Mouse (Mus musculus) myocyte (in vitro differentiated cells): ENCODE data around the gene Slc25a41. TPM values are rescaled to one million over a fixed set of nuclear protein-coding genes. Genes with fewer than 3 reads are reported as not detected.

Source experiments
- H3K27me3 ChIP-seq: one replicate; pipeline ENCODE4 v1.6.1; 2011; ENCODE audit not compliant: control insufficient read depth, insufficient read depth, insufficient read length
- H3K36me3 ChIP-seq: one replicate; pipeline ENCODE4 v1.6.1; 2011; ENCODE audit not compliant: control insufficient read depth, insufficient read depth
- H3K4me2 ChIP-seq: one replicate; pipeline ENCODE4 v1.6.1; 2011; ENCODE audit warnings: low read depth, control low read depth
- H3K4me3 ChIP-seq: one replicate; pipeline ENCODE4 v1.5.1; 2011; ENCODE audit warnings: mild to moderate bottlenecking, control low read depth, moderate library complexity
- H3K79me2 ChIP-seq: one replicate; pipeline ENCODE4 v1.6.1; 2011; ENCODE audit not compliant: control insufficient read depth, insufficient read depth
- H3ac ChIP-seq: one replicate; pipeline ENCODE4 v1.6.1; 2011; ENCODE audit not compliant: control insufficient read depth, insufficient read length
- CEBPB ChIP-seq: IDR thresholded peaks from 2 replicates; pipeline ENCODE4 v1.6.1; 2011; ENCODE audit warnings: mild to moderate bottlenecking, moderate library complexity; ENCODE audit not compliant: poor library complexity, insufficient read depth, severe bottlenecking
- E2F4 ChIP-seq: IDR thresholded peaks from one replicate; pipeline ENCODE4 v1.6.1; 2011; ENCODE audit warnings: mild to moderate bottlenecking, control low read depth, moderate library complexity; ENCODE audit not compliant: insufficient read depth
- MAX ChIP-seq: IDR thresholded peaks from one replicate; pipeline ENCODE4 v1.6.1; 2011; ENCODE audit warnings: low read depth, mild to moderate bottlenecking, control low read depth
- MYOD1 ChIP-seq, 3 experiments: IDR thresholded peaks; one replicate each; pipeline ENCODE4 v1.6.1; 2011; ENCODE audit warnings: control low read depth in 2 of 3, low read depth in 2 of 3, mild to moderate bottlenecking in 2 of 3, moderate library complexity in 1 of 3; ENCODE audit not compliant: insufficient read length in 2 of 3, control insufficient read depth in 1 of 3
- MYOG ChIP-seq, 3 experiments: IDR thresholded peaks; one replicate each; pipeline ENCODE4 v1.6.1; 2011; ENCODE audit warnings: control low read depth in 2 of 3, low read depth in 2 of 3, mild to moderate bottlenecking in 2 of 3; ENCODE audit not compliant: insufficient read length in 2 of 3, control insufficient read depth in 1 of 3, insufficient read depth in 1 of 3
- POLR2A ChIP-seq: IDR thresholded peaks from one replicate; pipeline ENCODE4 v1.6.1; 2011; ENCODE audit warnings: low read depth, mild to moderate bottlenecking, control low read depth, moderate library complexity; ENCODE audit not compliant: insufficient read length
- POLR2AphosphoS2 ChIP-seq: IDR thresholded peaks from one replicate; pipeline ENCODE4 v1.6.1; 2011; ENCODE audit warnings: low read depth, control low read depth; ENCODE audit not compliant: insufficient read length
- REST ChIP-seq: IDR thresholded peaks from one replicate; pipeline ENCODE4 v1.6.1; 2011; ENCODE audit warnings: mild to moderate bottlenecking, control low read depth, moderate library complexity; ENCODE audit not compliant: insufficient read depth, insufficient read length
- SRF ChIP-seq: IDR thresholded peaks from one replicate; pipeline ENCODE4 v1.6.1; 2011; ENCODE audit warnings: low read depth; ENCODE audit not compliant: control insufficient read depth, insufficient read length
- TCF12 ChIP-seq: IDR thresholded peaks from one replicate; pipeline ENCODE4 v1.6.1; 2011; ENCODE audit warnings: mild to moderate bottlenecking, control low read depth; ENCODE audit not compliant: poor library complexity, insufficient read depth, severe bottlenecking
- TCF3 ChIP-seq: IDR thresholded peaks from one replicate; pipeline ENCODE4 v1.6.1; 2011; ENCODE audit warnings: low read depth, control low read depth; ENCODE audit not compliant: insufficient read length
- USF1 ChIP-seq: IDR thresholded peaks from one replicate; pipeline ENCODE4 v1.6.1; 2011; ENCODE audit warnings: low read depth, mild to moderate bottlenecking, control low read depth, moderate library complexity
- polyA plus RNA-seq: library from polyadenylated mRNA; unstranded; fragments of >200 nt; fragmentation: generic; extraction: Trizol; gene quantifications from one replicate; pipeline ENCODE4 v1.2.1, GENCODE M21; 2012; ENCODE audit warnings: missing spikeins

The Slc25a41 gene
- polyA plus RNA-seq, 1 experiment: not detected

GRCm38 (mm10) chr17:57020960-57021359 lies 20.5 kb downstream of the Slc25a41 start:
- Histone ChIP-seq H3K4me2 (no peak overlapping the region), H3K36me3 (peaks cover 11% of the 10 kb centered on the region), H3K4me3 (no peak overlapping the region), H3K27me3 (no peaks in the 10 kb centered on the region), H3ac (no peak overlapping the region), H3K79me2 (no peaks in the 10 kb centered on the region)
- no peak for TF ChIP-seq POLR2A
- no peak for TF ChIP-seq E2F4
- no peak for TF ChIP-seq POLR2AphosphoS2
- no peak for TF ChIP-seq TCF12
- TF ChIP-seq SRF: no peak
- no peak for TF ChIP-seq REST
- no peak for TF ChIP-seq MAX
- no peak for TF ChIP-seq MYOD1 (IDR thresholded peaks at IDR 0.05; ENCODE audit: control insufficient read depth in 1 of 3, insufficient read length in 2 of 3, low read depth in 2 of 3)
- no peak for TF ChIP-seq TCF3
- TF ChIP-seq USF1: no peak
- TF ChIP-seq MYOG (IDR thresholded peaks at IDR 0.05; ENCODE audit: control insufficient read depth in 1 of 3, insufficient read depth in 1 of 3, insufficient read length in 2 of 3, low read depth in 2 of 3): no peak
- TF ChIP-seq CEBPB: no peak

- Histone ChIP-seq H3K4me2 (no peak overlapping the region), H3K79me2 (no peaks in the 10 kb centered on the region), H3K36me3 (peaks cover under 1% of the 10 kb centered on the region), H3ac (no peak overlapping the region), H3K27me3 (no peaks in the 10 kb centered on the region), H3K4me3 (no peak overlapping the region)
- TF ChIP-seq SRF (no peak), POLR2AphosphoS2 (no peak), TCF12 (no peak), TCF3 (no peak), CEBPB (no peak), USF1 (no peak), MYOD1 (IDR thresholded peaks at IDR 0.05; ENCODE audit: control insufficient read depth in 1 of 3, insufficient read length in 2 of 3, low read depth in 2 of 3) (no peak), MYOG (IDR thresholded peaks at IDR 0.05; ENCODE audit: control insufficient read depth in 1 of 3, insufficient read depth in 1 of 3, insufficient read length in 2 of 3, low read depth in 2 of 3) (no peak), POLR2A (no peak), MAX (no peak), REST (no peak), E2F4 (no peak)
Observed at GRCm38 (mm10) chr17:57019693-57020092, 21.8 kb downstream of the Slc25a41 start.

GRCm38 (mm10) chr17:57012245-57012795 lies 29.1 kb downstream of the Slc25a41 start:
- Histone ChIP-seq H3K79me2 (peaks cover 18% of the 10 kb centered on the region), H3K36me3 (peaks cover 3% of the 10 kb centered on the region), H3K4me3 (peak overlapping the region; percentile 87), H3ac (peak overlapping the region; percentile 39), H3K27me3 (no peaks in the 10 kb centered on the region), H3K4me2 (peak overlapping the region; percentile 82)
- TF ChIP-seq E2F4 (no peak), REST (no peak), TCF3 (no peak), MAX (no peak), USF1 (no peak), SRF (no peak), CEBPB (no peak)

- peak within 1 kb of the TSS; percentile 87 for H3K4me3 ChIP-seq
- H3ac ChIP-seq: peak within 1 kb of the TSS; percentile 39
- H3K4me2 ChIP-seq: peak within 1 kb of the TSS; percentile 94
- H3K27me3 ChIP-seq: no peaks in the 10 kb centered on the region
- TF ChIP-seq POLR2AphosphoS2: peak; percentile 90
- TF ChIP-seq SRF: peak; percentile 55
- no peak for TF ChIP-seq TCF3
- TF ChIP-seq E2F4: no peak
- TF ChIP-seq CEBPB: peak; percentile 90
- no peak for TF ChIP-seq REST
- peak; percentile 100 for TF ChIP-seq USF1
- TF ChIP-seq MYOD1 (IDR thresholded peaks at IDR 0.05; ENCODE audit: control insufficient read depth in 1 of 3, insufficient read length in 2 of 3, low read depth in 2 of 3): no peak
- TF ChIP-seq MAX: peak; percentile 27
- TF ChIP-seq TCF12: no peak
- no peak for TF ChIP-seq MYOG (IDR thresholded peaks at IDR 0.05; ENCODE audit: control insufficient read depth in 1 of 3, insufficient read depth in 1 of 3, insufficient read length in 2 of 3, low read depth in 2 of 3)
- TF ChIP-seq POLR2A: peak; percentile 95
- H3K79me2 ChIP-seq: peaks cover 18% of the 10 kb centered on the region
- H3K36me3 ChIP-seq: peaks cover 4% of the 10 kb centered on the region
Observed at GRCm38 (mm10) chr17:57011236-57012141, 30.0 kb downstream of the Slc25a41 start, which contains the start of the genes Gtf2f1 and Gm17949. Gene Gtf2f1, minus strand, starts transcription at chr17:57011288. Gene Gm17949, plus strand, starts transcription at chr17:57011469.
